Mouse (Mus musculus) spleen, adult 2 months (tissue): Measurements from ENCODE around the gene Rps6kc1.

ENCODE experiments used
- CTCF ChIP-seq: fragments of 200-500 bp; IDR thresholded peaks from 2 replicates; pipeline ENCODE4 v1.5.1; 2011; ENCODE audit warnings: mild to moderate bottlenecking, inconsistent platforms; ENCODE audit not compliant: insufficient read depth, insufficient read length, insufficient replicate concordance; ENCODE audit errors: extremely low read depth
- POLR2A ChIP-seq: fragments of 200-500 bp; IDR thresholded peaks from 2 replicates; pipeline ENCODE4 v1.6.1; 2011; ENCODE audit warnings: low read depth, low read length, inconsistent platforms

DNA sequence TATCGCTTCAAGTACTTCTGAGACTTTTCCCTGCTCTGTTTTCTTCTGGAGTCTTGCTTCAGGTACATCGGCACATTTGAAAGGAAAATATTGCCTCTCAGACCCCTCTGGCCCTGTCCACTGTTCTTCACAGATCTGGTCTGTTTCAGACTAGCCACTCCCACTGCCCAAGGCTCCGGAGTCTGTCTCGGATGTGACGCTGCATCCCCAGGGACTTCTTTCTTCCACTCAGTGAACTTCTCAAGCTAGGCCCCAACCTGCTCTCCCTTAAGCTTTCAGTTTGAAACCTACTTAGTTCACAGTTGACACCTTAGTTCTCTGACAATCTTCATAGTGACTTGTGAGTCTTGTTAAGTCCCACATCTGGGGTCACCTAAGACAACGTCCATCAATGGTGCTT lies 133.9 kb downstream of the Rps6kc1 start:
- TF ChIP-seq CTCF, result no peak
- TF ChIP-seq POLR2A, result no peak
